Mouse (Mus musculus) lung, embryonic 15.5 days (tissue): ENCODE results near the gene Prr19. TPM values are rescaled to one million over a fixed set of nuclear protein-coding genes. Genes with fewer than 3 reads are reported as not detected.
A peak's percentile ranks its signal among the peaks of the same experiment; 100 is the strongest.

Experiments used
- ATAC-seq: fragments of 200-750 bp; cut with Nextera tagmentation; 2 replicates; pipeline ENCODE4 v1.8.0; 2017; ENCODE audit warnings: moderate number of reproducible peaks, borderline replicate concordance; ENCODE audit not compliant: low FRiP score, low TSS enrichment; ENCODE audit errors: extremely low read depth
- H3K27ac ChIP-seq: fragments of 300-500 bp; sonication (generic); 2 replicates; pipeline ENCODE4 v1.5.1; 2015; ENCODE audit warnings: moderate library complexity, mild to moderate bottlenecking, inconsistent platforms
- H3K27me3 ChIP-seq: fragments of 300-500 bp; sonication (generic); 2 replicates; pipeline ENCODE4 v1.6.1; 2015; ENCODE audit warnings: inconsistent platforms
- H3K36me3 ChIP-seq: fragments of 300-500 bp; sonication (generic); 2 replicates; pipeline ENCODE4 v1.6.1; 2015; ENCODE audit warnings: inconsistent platforms
- H3K4me1 ChIP-seq: fragments of 300-500 bp; sonication (generic); 2 replicates; pipeline ENCODE4 v1.6.1; 2015; ENCODE audit warnings: inconsistent platforms
- H3K4me2 ChIP-seq: fragments of 300-500 bp; sonication (generic); 2 replicates; pipeline ENCODE4 v1.6.1; 2015; ENCODE audit warnings: inconsistent platforms, mild to moderate bottlenecking, moderate library complexity
- H3K4me3 ChIP-seq: fragments of 300-500 bp; sonication (generic); 2 replicates; pipeline ENCODE4 v1.5.1; 2015; ENCODE audit warnings: mild to moderate bottlenecking, inconsistent platforms
- H3K9ac ChIP-seq: fragments of 300-500 bp; sonication (generic); 2 replicates; pipeline ENCODE4 v1.6.1; 2015; ENCODE audit warnings: inconsistent platforms
- H3K9me3 ChIP-seq: fragments of 300-500 bp; sonication (generic); 2 replicates; pipeline ENCODE4 v1.6.1; 2016; ENCODE audit warnings: inconsistent platforms
- WGBS: fragments of 180-500 bp; shearing (Covaris S2); methylation state at CpG from one replicate; pipeline ENCODE4 v1.1.7; 2015; 5-methylcytosine and 5-hydroxymethylcytosine counted together
- polyA plus RNA-seq: library from polyadenylated mRNA; unstranded; fragments of >200 nt; fragmentation: Nextera tagmentation; extraction: Ambion mirVana; gene quantifications from 2 replicates; pipeline ENCODE4 v1.2.1, GENCODE M21; 2015

The Prr19 gene
- polyA plus RNA-seq, 1 experiment from 2014 or later, result 0.27 TPM

GRCm38 (mm10) chr7:25297454-25298325 lies 3.5 kb upstream of the Prr19 start, which contains the start of gene Pafah1b3:
Gene Pafah1b3 (minus strand): TSS chr7:25297986.
- ATAC-seq, result peak; percentile 91
- Histone ChIP-seq H3K9ac (peak within 1 kb of the TSS; percentile 82), H3K4me3 (peak within 1 kb of the TSS; percentile 69), H3K9me3 (no peaks in the 10 kb centered on the region), H3K4me2 (peak within 1 kb of the TSS; percentile 87), H3K4me1 (peaks cover 14% of the 10 kb centered on the region), H3K27ac (peak within 1 kb of the TSS; percentile 96), H3K36me3 (peaks cover 30% of the 10 kb centered on the region), H3K27me3 (no peaks in the 10 kb centered on the region)
- whole genome bisulfite sequencing, result under 1% methylated on average over 48 of the region's 52 CpGs

DNA sequence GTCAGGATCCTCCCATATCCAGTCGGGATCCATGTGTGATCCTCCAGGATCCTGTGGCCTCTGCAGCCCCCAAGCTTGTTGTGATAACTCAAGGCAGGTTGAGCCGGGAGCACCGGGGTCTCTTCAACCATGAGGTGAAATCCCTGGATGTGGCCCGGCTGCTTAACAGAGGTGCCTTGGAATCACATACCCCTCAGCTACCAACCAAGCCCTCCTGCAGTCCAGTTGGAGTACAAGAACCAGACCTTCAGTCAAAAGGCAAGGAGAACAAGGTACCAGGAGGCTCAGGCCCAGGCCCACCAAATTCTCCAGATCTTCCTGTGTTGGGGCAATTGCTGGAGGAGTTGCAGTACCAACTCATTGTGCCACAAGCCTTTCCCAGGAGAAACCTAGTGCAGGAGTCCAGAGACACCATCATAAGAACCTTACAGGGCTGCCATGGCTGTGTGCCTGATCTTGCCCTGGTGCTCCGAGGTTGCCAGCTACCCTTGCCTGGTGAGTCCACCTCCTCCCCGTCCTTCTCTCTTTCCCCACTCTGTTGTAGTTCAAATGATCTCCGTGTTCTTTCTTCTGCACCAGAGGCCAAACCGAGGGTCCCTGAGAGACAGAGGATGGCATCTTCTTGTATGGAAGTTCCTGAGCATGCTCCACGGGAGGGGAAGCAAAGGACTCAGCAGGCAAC lies 1.9 kb downstream of the Prr19 start:
- Histone ChIP-seq H3K9ac (no peak overlapping the region), H3K4me3 (no peak overlapping the region), H3K27ac (no peak overlapping the region), H3K27me3 (peaks cover 25% of the 10 kb centered on the region), H3K36me3 (no peaks in the 10 kb centered on the region), H3K9me3 (no peaks in the 10 kb centered on the region), H3K4me1 (peaks cover 9% of the 10 kb centered on the region), H3K4me2 (no peak overlapping the region)
- no peak for ATAC-seq
- WGBS, result 50% methylated on average over 9 of the region's 9 CpGs

GRCm38 (mm10) chr7:25303685-25304006 lies 2.4 kb downstream of the Prr19 start:
- 67% methylated on average over 3 of the region's 3 CpGs for WGBS
- H3K27ac ChIP-seq, result no peak overlapping the region
- H3K9me3 ChIP-seq, result no peaks in the 10 kb centered on the region
- H3K27me3 ChIP-seq, result peaks cover 27% of the 10 kb centered on the region
- no peak overlapping the region for H3K4me2 ChIP-seq
- H3K4me1 ChIP-seq, result peaks cover 9% of the 10 kb centered on the region
- H3K4me3 ChIP-seq, result no peak overlapping the region
- no peak overlapping the region for H3K9ac ChIP-seq
- no peaks in the 10 kb centered on the region for H3K36me3 ChIP-seq
- ATAC-seq, result no peak

- H3K27me3 ChIP-seq, result peaks cover 27% of the 10 kb centered on the region
- no peaks in the 10 kb centered on the region for H3K9me3 ChIP-seq
- peaks cover 9% of the 10 kb centered on the region for H3K4me1 ChIP-seq
- whole genome bisulfite sequencing, result 2% methylated on average over 2 of the region's 2 CpGs
- H3K27ac ChIP-seq, result no peak overlapping the region
- H3K36me3 ChIP-seq, result no peaks in the 10 kb centered on the region
- H3K9ac ChIP-seq, result no peak overlapping the region
- ATAC-seq, result no peak
- peak overlapping the region; percentile 50 for H3K4me3 ChIP-seq
- H3K4me2 ChIP-seq, result peak overlapping the region; percentile 97
Observed at GRCm38 (mm10) chr7:25305481-25305880, 4.3 kb downstream of the Prr19 start.

GRCm38 (mm10) chr7:25305956-25306613 lies 4.9 kb downstream of the Prr19 start, which contains the start of gene Tmem145:
Gene Tmem145 (plus strand): TSS chr7:25306106.
- ATAC-seq, result peak; percentile 46; the same call in 1 of the 2 replicates
- Histone ChIP-seq H3K4me2 (peak within 1 kb of the TSS; percentile 97), H3K27me3 (peaks cover 29% of the 10 kb centered on the region), H3K9ac (no peak within 1 kb of the TSS), H3K4me1 (peaks cover 9% of the 10 kb centered on the region), H3K4me3 (peak within 1 kb of the TSS; percentile 50), H3K36me3 (no peaks in the 10 kb centered on the region), H3K27ac (no peak within 1 kb of the TSS), H3K9me3 (no peaks in the 10 kb centered on the region)
- WGBS, result under 1% methylated on average over 45 of the region's 47 CpGs

- ATAC-seq, result no peak
- no peaks in the 10 kb centered on the region for H3K9me3 ChIP-seq
- no peak overlapping the region for H3K9ac ChIP-seq
- H3K27ac ChIP-seq, result no peak overlapping the region
- 45% methylated on average over 2 of the region's 2 CpGs for WGBS
- peaks cover 9% of the 10 kb centered on the region for H3K4me1 ChIP-seq
- H3K4me2 ChIP-seq, result no peak overlapping the region
- H3K27me3 ChIP-seq, result peaks cover 34% of the 10 kb centered on the region
- no peaks in the 10 kb centered on the region for H3K36me3 ChIP-seq
- no peak overlapping the region for H3K4me3 ChIP-seq
Observed at GRCm38 (mm10) chr7:25306614-25306996, 5.4 kb downstream of the Prr19 start.

GRCm38 (mm10) chr7:25308702-25309318 lies 7.6 kb downstream of the Prr19 start:
- H3K36me3 ChIP-seq, result no peaks in the 10 kb centered on the region
- H3K4me1 ChIP-seq, result peaks cover 9% of the 10 kb centered on the region
- peak; percentile 34; the same call in 1 of the 2 replicates for ATAC-seq
- no peak overlapping the region for H3K27ac ChIP-seq
- no peak overlapping the region for H3K4me2 ChIP-seq
- H3K27me3 ChIP-seq, result peaks cover 56% of the 10 kb centered on the region
- WGBS, result 42% methylated on average over 17 of the region's 17 CpGs
- no peaks in the 10 kb centered on the region for H3K9me3 ChIP-seq
- H3K4me3 ChIP-seq, result no peak overlapping the region
- no peak overlapping the region for H3K9ac ChIP-seq

DNA sequence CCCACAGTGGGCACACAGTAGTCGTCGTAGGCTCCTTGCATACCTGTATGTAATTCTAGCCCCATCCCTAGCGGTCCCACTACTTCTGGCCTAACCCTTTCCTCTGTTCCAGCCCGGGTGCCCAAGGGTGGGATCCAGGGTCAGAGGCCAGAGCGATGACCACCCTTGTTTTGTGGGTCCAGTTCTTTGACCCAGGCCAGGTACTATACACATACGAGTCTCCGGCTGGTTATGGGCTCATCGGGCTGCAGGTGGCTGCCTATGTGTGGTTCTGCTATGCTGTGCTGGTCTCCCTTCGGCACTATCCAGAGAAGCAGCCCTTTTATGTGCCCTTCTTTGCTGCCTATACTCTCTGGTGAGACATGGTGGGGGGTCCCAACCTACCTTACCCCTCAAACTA lies 8.2 kb downstream of the Prr19 start:
- WGBS, result 79% methylated on average over 9 of the region's 9 CpGs
- Histone ChIP-seq H3K9ac (no peak overlapping the region), H3K4me1 (peaks cover 9% of the 10 kb centered on the region), H3K27me3 (peaks cover 62% of the 10 kb centered on the region), H3K4me3 (no peak overlapping the region), H3K27ac (no peak overlapping the region), H3K36me3 (no peaks in the 10 kb centered on the region), H3K9me3 (no peaks in the 10 kb centered on the region), H3K4me2 (no peak overlapping the region)
- ATAC-seq, result no peak

- Histone ChIP-seq H3K4me3 (no peak overlapping the region), H3K36me3 (no peaks in the 10 kb centered on the region), H3K9ac (no peak overlapping the region), H3K9me3 (no peaks in the 10 kb centered on the region), H3K27ac (no peak overlapping the region), H3K4me2 (no peak overlapping the region), H3K27me3 (peaks cover 64% of the 10 kb centered on the region), H3K4me1 (peaks cover 17% of the 10 kb centered on the region)
- WGBS, result 69% methylated on average over 11 of the region's 11 CpGs
- ATAC-seq, result no peak
Observed at GRCm38 (mm10) chr7:25311193-25311592, 10.0 kb downstream of the Prr19 start.

- Histone ChIP-seq H3K4me1 (peaks cover 23% of the 10 kb centered on the region), H3K4me2 (no peak overlapping the region), H3K27ac (no peak overlapping the region), H3K9me3 (no peaks in the 10 kb centered on the region), H3K36me3 (no peaks in the 10 kb centered on the region), H3K4me3 (no peak overlapping the region), H3K9ac (no peak overlapping the region), H3K27me3 (peaks cover 50% of the 10 kb centered on the region)
- no peak for ATAC-seq
- WGBS, result 35% methylated on average over 7 of the region's 7 CpGs
Observed at GRCm38 (mm10) chr7:25313325-25313724, 12.1 kb downstream of the Prr19 start.

DNA sequence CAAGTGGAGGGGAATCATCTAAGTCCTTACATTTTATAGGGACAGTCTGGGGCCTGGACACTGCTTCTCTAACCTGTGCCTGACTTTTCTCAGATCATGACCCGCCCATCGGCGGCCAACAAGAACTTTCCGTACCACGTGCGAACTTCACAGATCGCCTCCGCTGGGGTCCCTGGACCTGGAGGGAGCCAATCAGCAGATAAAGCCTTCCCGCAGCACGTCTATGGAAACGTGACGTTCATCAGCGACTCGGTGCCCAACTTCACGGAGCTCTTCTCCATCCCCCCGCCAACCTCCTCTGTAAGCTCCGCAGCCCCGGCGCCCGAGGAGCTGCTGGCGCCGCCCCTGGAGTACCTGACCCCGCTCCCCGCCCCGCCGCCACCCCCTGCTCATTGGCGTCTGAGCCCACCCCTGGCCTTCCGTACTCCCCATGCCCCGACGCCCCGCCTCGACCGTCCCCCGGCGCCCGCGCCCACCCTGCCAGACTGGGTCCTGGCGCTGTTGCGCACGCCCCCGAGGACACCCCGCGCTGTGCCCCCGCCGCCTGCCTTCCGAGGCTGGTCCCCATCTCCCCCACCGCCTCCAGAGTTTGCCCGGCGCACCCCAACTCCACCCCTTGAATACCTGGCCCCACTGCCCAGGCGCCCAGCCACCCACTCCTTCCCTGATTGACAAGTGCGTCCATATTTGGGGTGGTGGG lies 13.5 kb downstream of the Prr19 start:
- H3K4me2 ChIP-seq, result peak overlapping the region; percentile 95
- peak overlapping the region; percentile 62 for H3K4me3 ChIP-seq
- 3% methylated on average over 48 of the region's 51 CpGs for WGBS
- no peaks in the 10 kb centered on the region for H3K36me3 ChIP-seq
- ATAC-seq, result no peak
- H3K4me1 ChIP-seq, result peaks cover 23% of the 10 kb centered on the region
- H3K27me3 ChIP-seq, result peaks cover 50% of the 10 kb centered on the region
- H3K9ac ChIP-seq, result peak overlapping the region; percentile 10; the same call in 1 of the 2 replicates
- H3K27ac ChIP-seq, result no peak overlapping the region
- no peaks in the 10 kb centered on the region for H3K9me3 ChIP-seq
